Mouse (Mus musculus) T-cell, adult 2 months (primary cell): ENCODE measurements around the gene Bcl9l.
"Not testable (repeated sequence)": the region's sequence is repeated elsewhere in the genome, so short reads cannot be mapped to it uniquely, and the experiment has no call there.

ENCODE experiments used
- DNase-seq: peaks from one replicate; pipeline ENCODE4 v3.0.0; 2022; ENCODE audit warnings: low spot score

Bcl9l gene

DNA sequence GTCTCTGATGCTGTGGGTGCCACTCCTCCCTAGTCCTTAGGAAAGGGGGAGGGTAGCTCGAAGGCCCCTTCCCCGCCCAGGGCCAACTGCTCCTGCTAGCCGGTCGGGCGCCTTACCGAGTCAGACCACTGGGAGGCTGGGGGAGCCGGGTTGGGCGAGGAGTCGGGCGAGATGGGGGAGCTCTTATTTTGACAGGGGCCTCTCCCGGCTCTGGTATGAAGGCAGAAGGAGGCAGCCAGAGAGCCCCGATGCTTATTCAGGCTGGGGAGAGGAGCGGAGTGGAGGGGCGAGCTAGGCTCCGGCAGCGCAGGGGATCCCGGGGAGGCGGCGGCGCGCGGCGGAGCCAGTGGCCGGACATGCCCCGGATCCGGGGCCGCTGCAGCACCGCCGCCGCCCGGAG lies at the start of gene Bcl9l:
Gene Bcl9l (plus strand): TSS at position 274 of the 400 bp plus-strand sequence.
- DNase-seq = peak; percentile 92

DNA sequence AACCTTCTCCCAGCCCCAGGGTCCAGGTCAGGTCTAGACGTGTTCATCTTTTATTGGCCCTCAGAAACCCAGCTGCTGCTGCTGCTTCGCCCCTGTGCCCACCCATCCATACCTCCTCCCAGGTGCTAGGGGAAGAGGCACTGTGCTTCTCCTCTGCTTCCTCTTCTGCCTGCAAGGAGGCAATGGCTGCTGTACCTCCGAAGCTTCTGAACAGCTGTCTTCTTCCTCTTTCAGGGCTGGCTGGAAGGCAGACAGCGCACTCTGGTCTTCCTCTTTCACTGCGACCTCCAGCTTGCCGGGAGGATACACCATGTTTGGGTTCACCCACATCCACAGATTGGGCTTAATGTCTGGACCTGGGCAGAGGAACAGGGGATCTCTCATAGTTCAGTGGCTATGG lies 46.9 kb upstream of the Bcl9l start:
- DNase-seq = no peak

GRCm38 (mm10) chr9:44440961-44441360 lies 41.7 kb upstream of the Bcl9l start, which contains the start of gene Foxr1:
TSS of gene Foxr1 (minus strand) at chr9:44441136.
- no peak for DNase-seq

DNA sequence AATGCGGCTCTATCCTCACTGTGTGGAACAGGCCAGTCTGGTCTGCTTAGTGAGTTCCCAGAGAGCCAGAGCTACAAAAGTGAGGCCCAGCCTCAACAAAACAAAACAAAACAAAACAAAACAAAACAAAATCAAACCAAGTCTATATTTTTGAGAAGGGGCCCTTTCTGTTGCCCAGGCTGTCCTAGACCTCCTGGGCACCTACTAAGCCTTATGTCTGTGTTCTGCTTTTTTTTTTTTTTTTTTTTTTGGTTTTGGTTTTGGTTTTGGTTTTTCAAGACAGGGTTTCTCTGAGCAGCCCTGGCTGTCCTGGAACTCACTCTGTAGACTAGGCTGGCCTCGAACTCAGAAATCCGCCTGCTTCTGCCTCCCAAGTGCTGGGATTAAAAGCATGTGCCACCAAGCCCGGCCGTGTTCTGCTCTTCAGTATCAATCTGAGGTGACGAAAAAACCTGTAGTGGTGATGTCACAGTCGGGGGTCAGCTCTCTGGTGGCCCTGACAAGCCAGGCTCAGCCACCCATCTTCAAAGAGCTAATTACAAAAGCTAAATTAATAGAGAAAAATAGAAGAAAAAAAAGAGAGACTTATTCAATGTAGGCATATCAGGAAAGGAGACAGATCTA lies 38.1 kb upstream of the Bcl9l start:
- not testable (repeated sequence) for DNase-seq

- DNase-seq = no peak
These were observed 32.2 kb upstream of the Bcl9l start for GRCm38 (mm10) chr9:44450387-44450786.

DNA sequence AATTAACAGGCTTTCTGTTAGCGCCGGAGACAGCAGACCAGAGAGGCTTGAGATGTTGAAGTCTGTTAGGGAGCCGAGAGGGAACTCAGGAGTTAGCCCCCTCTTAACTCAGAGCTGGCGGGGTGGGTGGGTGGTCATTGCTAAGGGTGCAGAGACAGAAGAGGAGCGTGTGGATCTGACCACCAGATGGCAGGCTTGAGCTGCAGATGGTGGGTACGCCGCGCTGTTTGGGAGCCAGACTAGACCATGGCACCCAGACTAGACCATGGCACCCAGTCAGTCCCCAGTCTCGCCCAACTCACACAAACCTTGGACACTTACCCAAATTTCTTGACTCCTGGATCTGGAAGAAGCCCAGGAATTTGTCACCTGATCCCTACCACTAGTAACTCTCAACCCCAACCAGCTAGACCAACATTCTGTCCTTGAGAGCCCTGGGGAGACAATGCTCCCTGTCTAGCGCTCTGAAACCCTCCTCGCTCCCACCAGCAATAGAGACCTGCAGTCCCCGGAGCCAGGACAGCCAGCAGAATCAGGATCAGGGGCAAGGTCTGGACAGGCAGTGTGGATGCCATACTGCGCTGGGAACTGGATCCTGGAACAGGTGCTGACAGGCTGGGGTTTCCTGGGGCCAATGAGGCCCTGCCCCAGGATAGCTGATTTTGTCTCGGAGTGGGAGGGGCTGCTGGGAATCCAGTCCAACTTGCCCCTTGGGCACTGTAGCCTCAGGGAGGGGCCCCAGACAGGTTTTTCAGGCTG lies 28.3 kb upstream of the Bcl9l start:
- DNase-seq = peak; percentile 82

- DNase-seq = no peak
These were observed 27.8 kb upstream of the Bcl9l start, which contains the start of gene Upk2 for GRCm38 (mm10) chr9:44454891-44455220. TSS of gene Upk2 (minus strand) at chr9:44454976.

GRCm38 (mm10) chr9:44457035-44457742 lies 25.4 kb upstream of the Bcl9l start:
- no peak for DNase-seq

DNA sequence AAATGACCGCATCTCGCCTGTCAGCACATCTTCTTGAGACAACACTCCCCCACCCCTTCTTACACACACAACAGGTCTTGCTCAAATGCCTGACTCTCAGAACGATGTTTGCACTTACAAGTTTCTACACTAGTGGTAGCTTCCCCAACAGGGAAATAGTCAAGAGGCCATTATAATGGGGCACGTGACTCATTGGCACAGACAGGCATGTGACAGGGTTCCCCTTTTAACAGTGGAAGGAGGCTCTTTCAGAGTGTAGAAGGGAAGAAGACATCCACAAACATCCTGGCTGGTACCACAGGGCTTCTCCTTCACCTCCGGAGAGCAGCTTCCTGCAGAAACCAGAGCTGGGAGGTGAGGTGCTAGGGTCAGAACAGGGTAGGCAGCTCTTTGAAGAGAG lies 20.7 kb upstream of the Bcl9l start:
- DNase-seq = no peak

DNA sequence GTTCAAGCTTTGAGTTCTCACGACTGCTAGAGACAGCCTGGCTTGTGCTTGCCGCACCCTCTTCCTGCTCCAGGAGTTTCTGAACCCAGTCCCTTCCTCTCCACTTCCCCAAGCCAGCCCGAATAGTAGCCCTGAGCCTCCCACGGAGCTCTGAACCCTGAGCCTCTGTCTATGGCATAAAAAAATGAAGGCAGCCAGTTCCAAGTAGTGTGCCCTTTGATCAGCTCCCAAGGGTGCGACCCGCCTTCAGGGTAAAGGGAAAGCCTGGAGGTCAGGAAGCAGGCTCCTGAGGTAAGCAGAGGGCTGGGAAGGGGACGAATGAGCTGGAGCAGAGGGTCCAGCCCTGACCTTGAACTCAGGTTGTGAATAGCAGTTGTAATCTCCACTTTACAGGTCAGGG lies 14.4 kb upstream of the Bcl9l start:
- no peak for DNase-seq

- no peak for DNase-seq
These were observed 13.8 kb upstream of the Bcl9l start for GRCm38 (mm10) chr9:44468800-44469199.

- DNase-seq = no peak
These were observed 9.4 kb upstream of the Bcl9l start for GRCm38 (mm10) chr9:44473184-44473583.

DNA sequence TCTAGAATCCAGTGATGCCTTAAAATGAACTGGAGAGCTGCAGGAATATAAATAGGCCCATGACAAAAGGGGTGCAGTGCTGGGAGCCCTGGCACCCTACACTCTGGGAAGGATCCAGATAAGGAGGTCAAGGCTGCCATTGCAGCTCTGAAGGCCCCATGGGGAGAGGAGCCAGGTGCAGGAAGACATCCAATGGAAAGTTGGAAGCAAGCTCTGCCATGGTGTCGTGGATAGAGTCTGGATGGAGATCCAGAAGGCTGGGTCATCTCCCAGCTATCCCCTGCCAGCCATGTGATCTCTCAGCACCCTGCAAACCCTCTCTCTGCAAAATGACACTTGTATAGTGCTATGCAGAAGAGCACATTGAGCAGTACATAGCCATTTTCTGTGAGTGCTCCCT lies 8.3 kb upstream of the Bcl9l start:
- no peak for DNase-seq

DNA sequence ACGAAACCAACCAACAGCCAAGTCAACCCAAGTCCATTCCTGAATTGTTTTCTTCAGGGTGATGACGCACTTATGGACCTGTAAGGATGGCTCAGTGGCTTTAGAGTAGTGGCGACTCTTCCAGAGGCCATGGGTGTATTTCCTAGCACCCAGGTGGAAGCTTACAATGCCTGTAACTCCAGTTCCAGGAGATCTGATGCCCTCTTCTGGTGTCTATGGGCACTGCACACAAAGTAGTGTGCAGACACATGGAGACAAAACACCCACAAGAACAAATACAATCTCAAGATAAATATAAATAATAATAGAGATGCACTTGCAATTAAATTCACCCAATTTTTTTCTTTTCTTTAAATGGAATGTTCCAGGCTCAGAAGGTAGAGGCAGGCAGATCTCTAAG lies 6.7 kb upstream of the Bcl9l start:
- no peak for DNase-seq

DNA sequence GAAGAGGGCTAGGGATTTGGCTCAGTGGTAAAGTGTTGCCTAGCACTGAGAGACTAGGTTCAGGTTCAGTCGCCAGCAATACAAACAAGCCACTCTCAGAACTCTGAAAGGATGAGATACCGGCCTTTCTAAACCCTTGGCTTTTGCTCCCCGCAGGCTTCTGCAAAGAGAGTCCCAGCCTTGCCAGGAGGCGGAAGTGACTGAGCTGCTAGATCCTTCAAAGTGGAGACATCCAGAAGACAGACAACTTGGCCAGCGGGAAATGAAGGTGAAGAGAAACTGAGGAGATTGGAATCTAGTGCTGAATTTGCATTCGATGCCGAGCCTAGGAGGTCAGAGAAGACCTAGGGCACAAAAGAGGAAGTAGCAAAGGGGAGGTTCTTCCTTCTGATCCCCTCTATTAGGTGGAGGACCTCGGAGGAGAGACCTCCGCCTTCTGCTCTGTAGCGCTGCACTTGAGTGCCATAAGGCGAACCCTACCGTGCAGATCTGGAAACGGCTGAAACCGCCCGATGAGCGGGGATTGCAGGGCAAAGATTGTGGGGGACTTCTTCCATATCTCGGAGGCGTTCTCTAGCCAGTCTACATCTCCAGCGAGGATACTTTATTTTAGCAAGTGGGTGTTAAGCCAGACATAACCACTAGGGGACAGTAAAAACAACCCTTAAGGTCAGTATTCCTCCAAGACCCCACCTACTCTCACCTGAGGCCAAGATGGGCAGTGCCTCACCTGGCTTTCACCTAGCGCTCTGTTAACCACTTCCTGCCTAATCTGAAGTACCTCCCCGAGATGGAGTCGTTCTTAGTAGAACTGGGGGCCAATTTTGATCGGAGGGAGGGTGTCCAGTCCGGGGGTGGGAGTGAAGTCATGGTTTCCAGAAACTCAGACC lies 5.0 kb upstream of the Bcl9l start:
- DNase-seq = no peak

DNA sequence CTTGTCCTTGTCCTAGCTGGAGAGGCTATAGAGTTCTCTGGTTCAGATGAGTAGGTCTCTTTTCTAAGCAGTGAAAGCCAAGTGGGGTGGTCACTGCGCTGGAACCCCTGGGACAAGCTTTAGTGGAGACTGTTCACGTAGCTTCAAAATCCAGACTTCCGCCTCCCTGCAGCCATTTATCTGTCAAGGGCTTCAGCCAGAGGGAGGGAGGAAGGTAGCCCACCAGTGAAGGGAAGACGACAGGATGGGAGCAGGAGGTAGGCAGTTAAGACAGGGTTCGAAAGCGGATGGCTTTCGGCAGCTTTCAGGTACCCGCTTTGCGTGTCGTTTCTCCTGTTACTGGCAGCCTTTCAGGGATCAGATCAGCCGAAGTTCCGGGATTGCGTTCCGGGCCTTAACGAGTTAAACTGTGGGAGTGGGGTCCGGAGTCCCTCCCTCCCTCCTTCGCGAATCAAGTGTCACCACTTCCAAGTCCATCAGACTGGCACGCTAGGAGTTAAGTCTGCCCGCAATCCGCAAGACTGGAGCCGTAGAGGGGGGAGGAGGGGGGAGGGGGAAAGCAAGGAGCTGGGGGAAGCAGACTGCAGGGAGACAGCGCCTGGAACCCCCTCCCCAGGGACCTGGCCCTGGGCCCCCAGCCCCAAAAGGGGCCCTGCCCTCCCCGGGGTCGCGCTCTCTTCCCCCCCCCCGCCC lies 4.2 kb upstream of the Bcl9l start:
- DNase-seq = no peak

DNA sequence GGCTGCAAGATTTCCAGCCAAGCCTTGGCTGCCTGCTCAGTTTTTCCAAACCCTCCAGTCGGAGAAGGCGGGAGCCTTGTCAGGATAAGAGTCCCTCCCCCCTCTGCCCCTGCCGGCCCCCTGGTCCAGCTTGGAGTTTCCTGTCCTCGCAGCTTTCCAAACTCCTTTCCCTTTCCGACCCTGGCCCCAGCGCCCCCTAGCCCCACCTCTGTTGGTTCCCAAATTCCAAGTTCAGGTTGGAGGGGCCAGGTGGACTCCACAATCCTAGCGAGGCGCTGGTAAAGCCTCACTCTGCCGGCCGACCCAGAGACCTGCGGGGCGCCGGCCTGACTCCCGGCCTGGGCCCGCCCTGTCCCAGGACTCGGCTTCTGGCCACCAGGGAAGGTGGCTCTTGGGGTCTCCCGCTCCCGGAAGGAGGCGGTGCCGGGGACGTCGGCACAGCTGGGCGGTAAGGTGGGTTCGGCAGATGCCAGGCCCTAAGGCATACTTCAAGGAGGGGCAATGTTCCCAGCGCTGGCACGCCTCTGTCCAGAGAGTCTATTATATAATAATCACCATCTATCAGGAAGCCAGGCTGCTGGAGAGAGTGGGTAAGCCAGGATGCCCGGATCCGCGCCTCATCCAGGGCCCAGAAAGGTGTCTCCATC lies 3.5 kb upstream of the Bcl9l start:
- no peak for DNase-seq

DNA sequence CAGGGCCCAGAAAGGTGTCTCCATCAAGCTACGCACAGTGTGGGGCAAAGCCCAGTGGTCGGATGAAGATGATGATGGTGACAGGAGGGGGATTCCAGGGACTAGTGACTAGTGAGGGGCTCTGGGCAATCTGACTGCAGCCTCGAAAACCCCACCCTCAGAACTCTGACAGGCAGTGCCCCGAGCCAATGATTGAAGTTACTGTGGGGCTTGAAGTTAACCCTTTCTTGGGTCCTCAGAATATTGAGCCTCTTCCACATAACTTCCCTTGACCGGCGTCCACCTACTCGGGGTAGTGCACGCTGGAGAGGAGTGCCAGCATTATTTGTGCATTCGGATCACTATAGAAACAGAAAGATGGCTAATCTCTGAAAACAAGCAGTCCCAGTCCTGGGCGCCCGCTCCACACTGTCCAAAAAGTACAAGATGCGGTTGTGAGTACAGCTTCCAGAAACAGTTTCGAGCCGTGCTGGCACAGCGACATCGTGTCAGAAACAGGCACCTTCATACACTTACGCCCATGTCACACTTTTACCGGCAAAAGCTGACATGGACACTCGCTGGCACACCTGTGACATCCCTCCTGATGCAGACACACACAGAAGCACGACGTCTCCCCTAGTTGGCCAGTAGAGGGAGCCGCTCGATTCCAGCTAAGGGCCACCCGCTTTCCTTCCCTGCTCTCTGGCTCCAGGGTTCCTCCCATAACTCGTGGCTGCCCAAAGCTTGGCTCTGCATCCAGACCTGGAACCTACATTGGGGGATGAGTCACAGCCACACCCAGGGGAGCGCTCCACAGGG lies 2.8 kb upstream of the Bcl9l start:
- peak; percentile 76 for DNase-seq

DNA sequence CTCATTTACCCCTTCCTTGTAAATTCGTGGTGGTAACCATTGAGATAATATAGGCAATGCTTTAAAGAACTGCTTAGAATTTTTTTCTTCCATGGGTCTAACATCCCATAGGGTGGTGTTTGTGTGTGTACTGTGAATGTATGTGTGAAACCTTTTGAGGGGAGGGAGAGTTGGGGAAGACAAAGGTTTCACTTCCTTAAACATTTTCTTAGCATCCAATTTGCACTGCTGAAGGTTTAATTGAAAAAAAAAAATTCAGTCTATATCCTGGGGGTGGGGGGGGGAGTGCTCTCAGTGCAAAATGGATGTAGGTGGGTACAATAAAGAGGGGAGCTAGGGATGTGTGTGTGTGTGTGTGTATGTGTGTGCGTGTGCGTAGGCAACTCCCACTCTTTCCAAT lies 513 bp upstream of the Bcl9l start:
- DNase-seq = no peak

DNA sequence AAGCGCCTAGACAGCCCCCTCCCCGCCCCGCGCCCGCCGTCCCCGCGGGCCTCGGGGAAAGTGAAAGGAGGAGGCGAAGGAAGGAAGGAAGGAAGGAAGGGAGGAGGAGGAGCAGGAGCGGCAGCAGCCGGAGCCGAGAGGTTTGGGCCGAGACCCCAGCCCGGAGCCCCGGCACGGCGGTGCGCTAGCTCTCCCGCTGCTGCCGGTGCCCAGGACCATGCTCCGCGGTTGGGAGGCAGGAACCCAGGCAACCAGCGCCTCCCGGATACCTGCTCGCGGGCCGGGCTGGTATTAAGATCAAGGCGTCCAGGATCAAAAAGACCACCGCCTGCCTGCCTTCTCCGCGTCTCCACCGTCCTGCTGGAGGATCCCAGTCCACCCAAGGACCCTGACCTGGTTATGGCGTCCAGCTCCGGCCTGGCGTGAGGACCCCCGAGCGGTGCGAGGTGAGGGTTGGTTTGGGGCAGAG lies 450 bp downstream of the Bcl9l start:
- DNase-seq = no peak
